Mouse (Mus musculus) left cerebral cortex, postnatal 10 days (tissue): ENCODE measurements around the gene Chst11. TPM values are rescaled to one million over a fixed set of nuclear protein-coding genes. Genes with fewer than 3 reads are reported as not detected.
A peak's percentile ranks its signal among the peaks of the same experiment; 100 is the strongest.
"Not testable (repeated sequence)": the region's sequence is repeated elsewhere in the genome, so short reads cannot be mapped to it uniquely, and the experiment has no call there.

Experiments used
- DNase-seq, 2 experiments: peaks; one replicate each; pipeline ENCODE4 v3.0.0; 2021 to 2022; ENCODE audit warnings: low spot score in 2 of 2, mixed read lengths in 1 of 2; ENCODE audit errors: extremely low spot score in 1 of 2
- intact Hi-C: fragments of 180-260 bp; cut with DNase I; formaldehyde crosslinking; loops from one replicate; pipeline ENCODE4 v1.15.1; 2025
- total RNA-seq, 2 experiments: library from RNA; stranded (reverse); gene quantifications; 2 replicates each; pipeline ENCODE4 v1.2.3; 2021

The Chst11 gene
- total RNA-seq, 2 experiments from 2014 or later, result 27.3 to 27.8 TPM

DNA sequence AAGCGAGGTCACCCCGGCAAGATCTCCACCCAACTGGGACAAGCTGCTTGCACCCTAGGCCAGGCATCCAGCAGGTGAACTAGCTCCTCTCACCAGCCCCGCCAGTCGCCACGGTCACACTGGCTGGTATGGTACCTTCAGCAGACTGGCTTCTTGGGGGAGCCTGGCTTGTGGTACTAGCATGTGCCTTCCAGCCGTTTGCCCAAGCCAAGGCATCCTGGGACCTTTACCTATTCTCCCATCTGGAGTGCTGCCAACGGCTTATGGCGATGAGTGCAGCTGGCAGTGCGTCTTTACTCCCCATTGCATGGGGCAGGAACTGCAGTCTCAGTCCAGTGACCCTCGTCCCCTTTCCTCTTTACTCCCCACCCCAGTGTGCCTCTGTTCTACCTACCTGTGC, 133.7 kb downstream of the Chst11 start:
- intact Hi-C loops, result no loop called here
- DNase-seq, result no peak

DNA sequence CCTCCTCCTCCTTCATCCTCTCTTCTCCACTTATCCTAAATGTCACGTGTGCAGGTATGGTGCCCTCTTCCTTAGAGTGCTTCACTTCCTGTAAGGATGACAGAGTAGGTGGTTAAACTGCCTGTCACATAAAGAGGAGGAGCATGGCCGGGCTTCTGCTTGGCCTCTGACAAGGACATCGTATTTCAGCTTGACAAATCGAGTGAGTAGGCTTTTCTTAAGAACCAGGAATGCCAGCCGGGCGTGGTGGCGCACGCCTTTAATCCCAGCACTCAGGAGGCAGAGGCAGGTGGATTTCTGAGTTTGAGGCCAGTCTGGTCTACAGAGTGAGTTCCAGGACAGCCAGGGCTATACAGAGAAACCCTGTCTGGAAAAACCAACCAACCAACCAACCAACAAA, 134.2 kb downstream of the Chst11 start:
- DNase-seq, intact Hi-C loops: not testable (repeated sequence)

DNA sequence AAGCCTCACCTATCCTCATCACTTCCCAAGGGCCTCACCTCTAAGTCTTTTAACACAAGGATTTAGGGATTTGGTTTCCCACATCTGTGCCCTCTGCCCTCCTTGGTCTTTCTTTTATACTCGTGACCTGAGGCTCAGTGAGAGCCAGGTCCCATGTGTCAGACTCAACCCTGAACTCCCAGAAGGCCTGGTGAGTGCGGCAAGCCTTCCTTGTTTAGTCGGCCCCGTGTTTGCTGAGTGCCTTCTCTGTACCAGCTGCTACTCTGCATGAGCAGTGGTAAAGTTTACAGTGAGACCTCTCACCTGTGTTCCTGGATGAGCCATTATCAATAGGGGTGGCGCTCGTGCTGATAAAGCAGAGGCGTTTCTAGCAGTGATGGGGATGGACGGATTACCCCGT, 134.6 kb downstream of the Chst11 start:
- intact Hi-C loops, result no loop called here
- DNase-seq, result no peak

DNA sequence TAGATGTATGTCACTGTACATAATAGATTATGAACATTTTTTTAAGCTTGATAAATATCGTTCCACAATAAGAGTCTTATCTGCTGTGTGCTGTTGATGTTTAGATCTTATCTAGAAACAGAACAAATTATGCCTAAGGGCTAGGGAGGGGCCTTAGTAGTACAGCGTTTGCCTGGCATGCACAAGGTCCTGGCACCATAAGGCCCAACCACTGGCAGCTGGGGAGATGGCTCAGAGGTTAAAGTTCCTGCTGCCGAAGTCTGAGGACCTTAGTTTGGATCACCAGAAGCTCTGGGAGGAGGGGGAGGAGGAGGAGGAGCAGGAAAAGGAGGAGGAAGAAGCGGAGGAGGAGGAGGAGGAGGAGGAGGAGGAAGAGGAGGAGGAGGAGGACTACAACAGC, 135.6 kb downstream of the Chst11 start:
- no peak for DNase-seq
- intact Hi-C loops, result no loop called here

DNA sequence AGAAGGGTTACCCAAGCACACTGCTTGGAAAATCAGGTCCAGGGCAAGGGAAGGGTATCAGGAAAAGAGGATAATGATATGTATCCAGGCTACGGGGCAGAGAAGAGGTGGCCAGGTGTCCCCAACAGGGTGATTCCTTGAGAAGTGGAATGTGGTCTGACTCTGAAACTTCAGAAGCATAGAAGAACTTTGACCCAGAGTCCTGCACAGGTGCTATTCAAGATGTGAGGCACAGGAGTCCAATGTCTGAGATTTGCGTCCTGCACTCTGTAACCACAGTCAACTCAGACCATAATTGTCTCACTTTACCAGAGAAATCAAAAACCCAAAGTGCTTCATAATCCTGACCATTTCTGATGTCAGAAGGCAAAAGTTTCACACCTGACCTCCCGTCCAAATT, 139.3 kb downstream of the Chst11 start:
- no peak for DNase-seq
- intact Hi-C loops, result no loop called here

DNA sequence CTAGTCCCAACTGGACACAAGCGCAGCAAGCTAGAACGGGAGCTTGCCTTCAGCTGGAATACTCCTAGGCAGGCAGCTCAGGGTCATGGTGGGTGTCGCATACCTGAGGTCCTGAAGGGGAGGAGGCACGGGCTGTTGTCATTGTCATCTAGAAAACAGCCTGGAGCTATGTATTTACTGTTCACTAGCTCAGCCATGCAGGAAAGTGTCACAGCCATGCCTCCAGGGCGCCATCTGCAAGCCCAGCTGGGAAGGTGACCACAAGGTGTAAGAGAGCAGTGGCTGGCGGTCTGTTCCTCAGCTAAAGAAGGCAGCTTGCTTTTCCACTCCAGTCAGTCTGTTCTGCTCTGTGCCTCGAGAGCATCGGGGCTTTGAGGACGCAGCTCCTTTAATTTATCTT, 141.1 kb downstream of the Chst11 start:
- DNase-seq, result no peak
- intact Hi-C loops, result no loop called here

DNA sequence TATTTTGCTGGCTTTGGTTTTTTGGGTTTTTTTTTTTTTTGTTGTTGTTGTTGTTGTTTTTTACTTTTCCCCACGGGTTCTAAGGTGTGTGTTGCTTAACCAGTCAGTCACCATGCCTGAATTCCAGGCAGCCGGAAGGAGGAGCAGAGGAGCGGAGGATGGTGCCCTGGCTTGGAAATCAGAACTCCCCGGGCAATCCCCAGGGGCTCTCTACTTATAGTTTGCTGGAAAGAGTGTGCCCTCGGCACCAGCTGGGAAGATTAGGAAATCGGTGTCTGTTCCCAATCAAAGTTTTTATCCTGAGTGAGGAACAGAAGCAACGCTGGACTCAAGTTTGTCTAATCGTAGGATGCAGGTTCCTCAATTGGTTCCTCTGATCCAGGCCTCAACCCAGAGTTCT, 143.1 kb downstream of the Chst11 start:
- no peak for DNase-seq
- intact Hi-C loops, result no loop called here

DNA sequence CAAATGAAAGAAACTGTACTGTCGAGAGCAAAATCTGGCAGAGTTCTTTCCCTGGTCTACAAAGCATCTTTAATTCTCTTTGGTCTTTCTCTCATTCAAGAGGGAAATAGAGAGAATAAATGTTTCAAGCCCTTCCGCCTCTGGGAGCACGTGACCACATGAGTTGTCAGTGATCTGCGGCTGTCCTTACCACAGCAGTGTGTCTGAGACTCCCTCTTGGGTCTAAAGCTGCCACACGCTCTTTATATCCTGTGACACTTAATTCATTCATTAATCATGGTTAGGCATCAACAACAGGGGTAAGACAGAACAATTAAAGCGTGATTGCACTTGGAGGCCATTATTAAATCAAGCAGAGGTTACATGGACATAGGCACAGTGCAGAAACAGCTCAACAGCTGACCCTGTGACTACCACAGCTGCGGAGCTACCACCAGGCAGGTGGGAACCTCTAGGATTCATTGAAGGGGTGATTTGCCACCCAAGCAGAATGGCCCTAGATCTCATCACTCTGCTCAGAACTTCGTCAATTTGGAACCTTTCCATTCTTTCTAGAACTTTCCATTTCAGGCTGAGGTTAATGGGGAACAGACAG, 144.4 kb downstream of the Chst11 start:
- intact Hi-C loops, result no loop called here
- no peak for DNase-seq

DNA sequence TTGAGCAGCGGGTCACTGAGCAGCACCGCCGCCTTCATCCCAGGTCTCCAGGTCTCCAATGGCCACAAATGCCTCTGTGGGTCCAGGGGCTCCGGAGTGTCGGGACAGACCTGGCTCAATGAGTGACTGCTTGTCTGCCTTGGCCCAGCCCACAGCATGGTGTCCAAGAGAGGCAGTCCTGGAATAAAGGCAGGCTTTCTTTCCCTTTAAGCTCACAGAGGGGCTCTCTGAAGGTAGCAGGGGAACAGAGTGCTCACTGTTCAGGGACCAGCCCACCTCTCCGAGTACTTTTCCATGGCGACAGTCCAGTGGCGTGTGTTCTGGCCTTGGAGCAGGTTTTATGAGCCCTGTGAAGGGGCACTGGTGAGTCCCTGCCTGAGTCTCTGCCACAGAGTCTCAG, 145.3 kb downstream of the Chst11 start:
- intact Hi-C loops, result no loop called here

DNA sequence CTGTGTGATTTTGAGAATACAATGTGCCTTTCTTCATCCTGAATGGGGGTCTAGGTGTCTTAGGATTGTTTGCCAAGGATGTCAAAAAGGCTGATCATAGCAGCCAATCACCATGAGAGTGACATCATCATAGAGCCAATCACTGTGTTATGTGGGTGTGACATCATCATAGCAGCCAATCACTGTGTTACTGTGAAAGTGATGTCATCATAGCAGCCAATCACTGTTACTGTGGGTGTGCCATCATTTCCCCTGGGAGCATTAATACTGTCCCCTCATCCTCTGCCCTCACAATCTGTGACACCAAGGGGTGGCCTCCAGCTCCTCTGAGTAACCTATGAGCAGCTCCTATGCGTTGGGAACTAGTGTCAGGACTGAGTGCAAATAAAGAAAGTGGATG, 146.6 kb downstream of the Chst11 start:
- intact Hi-C loops, result no loop called here
- no peak for DNase-seq

More for the DNA sequence above, 145.3 kb downstream of the Chst11 start:
- DNase-seq, result no peak

DNA sequence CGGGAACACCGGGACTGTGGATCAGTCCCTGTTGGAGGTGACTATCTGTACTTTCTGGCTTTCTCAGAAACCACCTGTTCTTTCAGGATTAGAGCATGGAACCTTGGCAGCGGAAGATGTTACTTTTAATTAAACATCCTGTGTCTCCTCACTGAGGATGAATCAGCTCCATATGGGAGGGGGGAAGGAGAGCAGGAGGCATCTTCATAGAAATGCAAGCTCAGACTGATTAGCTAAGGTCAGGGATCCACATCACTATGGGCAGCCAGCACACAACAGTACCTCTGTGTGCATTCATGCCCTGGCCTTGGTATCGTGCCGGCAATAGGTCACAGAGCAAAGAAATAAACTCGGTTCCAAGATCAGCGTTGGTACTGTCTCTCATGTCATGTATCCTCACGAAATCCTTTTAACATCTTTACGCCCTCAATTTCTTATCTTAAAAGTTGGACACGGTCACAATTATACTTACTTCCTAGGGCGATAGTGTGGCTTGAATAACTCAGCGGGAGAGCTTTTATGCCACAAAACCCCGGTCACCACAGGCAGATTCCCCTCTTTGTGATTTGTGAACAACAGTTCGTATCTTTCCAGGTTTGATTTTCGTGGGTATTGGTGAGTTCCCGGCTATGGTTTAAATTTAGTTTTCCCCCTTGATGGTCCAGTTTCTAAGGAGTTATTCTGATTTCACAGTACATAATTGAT, 148.7 kb downstream of the Chst11 start:
- no peak for DNase-seq

DNA sequence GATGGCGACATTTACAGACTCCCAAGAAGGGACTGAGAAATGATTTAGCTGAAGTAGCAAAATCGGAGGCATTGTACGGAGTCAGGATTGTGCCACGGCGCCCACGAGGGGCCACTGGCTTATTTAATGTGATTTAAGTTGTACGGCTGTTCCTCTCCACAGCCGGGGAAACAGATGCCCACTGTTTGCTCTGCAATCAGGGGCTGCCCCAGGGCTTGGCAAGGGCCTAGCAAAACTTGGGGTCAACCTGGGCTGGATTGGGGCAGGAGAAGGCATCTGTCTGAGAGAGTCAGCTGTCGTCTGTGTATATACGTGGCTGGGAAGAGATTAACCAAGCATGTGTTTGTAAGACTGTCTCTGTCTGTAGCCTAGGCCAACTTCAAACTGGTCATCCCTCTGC, 149.6 kb downstream of the Chst11 start:
- intact Hi-C loops, result no loop called here
- no peak for DNase-seq

More for the DNA sequence above, 148.7 kb downstream of the Chst11 start:
- intact Hi-C loops, result no loop called here

DNA sequence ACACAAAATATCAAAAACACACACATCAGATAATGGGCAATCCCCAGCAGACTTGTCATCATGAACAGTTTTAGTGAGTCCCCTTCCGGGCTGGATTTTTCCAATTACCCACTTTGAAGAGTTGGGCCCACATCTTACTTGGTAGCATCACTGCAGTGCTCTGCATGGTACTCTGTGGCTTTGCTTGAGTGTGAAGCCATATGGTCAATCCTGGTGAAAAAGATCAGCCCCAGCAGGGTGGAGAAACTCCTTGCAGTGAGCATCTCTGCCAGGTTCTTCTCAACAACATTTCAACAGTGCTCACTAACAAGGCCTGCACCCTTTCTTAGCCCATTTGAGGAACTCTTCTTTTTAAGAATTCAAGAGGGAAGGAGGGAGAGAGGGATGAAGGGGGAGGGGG, 150.7 kb downstream of the Chst11 start:
- intact Hi-C loops, result no loop called here
- no peak for DNase-seq

DNA sequence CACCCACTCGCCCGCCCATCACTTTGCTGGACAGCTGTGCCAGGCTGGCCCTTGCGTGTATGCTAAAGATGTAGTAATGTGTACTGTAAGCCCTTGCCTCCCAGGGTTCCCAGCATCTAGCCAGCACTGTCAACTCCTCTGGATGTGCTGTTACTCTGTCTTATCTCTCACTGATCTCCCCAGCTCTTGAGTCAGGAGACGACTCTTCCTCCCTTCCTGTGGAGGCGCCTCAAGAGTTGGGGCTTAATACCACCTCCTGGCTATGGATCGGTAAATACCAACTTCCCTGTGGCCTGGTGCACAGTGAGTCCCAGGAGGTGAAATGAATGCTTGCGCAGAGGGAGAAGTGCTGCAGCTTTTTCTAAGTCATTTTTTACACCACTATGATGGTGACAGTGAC, 151.8 kb downstream of the Chst11 start:
- intact Hi-C loops, result no loop called here
- DNase-seq, result no peak

DNA sequence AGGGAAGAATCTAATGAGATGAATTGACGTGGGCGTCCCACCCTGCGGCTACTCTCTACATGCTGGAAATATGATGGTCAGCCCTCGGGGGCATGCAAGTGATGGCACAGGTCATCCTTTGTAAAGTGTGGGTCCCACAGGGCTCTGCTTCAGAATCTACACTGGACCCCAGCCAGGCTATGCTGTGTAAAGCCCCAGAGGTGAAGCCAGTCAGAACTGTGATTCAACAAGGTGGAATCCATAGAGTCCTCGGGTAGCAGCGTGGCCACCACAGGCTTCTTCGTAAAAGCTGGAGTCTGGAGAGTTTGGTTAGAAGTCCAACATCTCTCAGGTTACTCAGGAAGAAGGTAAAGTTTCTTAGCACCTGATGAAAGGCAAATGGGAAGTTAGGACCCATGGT, 154.0 kb downstream of the Chst11 start:
- intact Hi-C loops, result no loop called here
- no peak for DNase-seq

DNA sequence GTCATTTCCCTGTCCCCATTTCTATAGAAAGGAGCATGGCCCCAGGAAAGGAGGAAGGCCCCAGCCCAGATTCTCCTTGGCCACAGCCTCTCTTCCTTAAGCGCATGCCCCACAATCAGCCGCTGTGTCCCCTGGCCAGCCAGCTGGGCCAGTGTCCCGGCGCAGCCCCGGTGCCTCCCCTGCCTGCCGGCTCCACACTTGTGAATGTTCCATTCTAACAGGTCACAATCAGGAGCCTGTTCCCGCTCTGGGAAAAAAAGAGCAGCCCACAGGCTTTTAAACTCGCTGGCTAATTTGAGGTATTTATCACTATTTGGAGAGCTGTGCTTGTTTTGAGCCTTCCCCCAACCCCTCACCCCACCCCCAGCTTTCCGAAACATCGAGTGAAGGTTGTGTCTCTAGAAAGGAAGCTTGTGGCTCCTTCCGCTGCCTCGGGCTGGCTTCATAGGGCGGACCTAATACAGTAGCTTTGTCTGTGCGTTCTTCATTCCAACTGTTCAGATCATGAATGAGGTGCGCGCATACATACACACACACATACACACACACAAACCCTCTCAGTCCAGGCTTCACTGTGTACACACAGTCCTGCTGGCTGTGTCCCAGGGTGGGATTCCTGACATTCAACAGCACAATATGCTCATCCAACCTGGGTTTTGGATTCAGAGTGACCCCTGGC, 155.1 kb downstream of the Chst11 start:
- DNase-seq, result peak; percentile 66 to 77
- intact Hi-C loops, result no loop called here

DNA sequence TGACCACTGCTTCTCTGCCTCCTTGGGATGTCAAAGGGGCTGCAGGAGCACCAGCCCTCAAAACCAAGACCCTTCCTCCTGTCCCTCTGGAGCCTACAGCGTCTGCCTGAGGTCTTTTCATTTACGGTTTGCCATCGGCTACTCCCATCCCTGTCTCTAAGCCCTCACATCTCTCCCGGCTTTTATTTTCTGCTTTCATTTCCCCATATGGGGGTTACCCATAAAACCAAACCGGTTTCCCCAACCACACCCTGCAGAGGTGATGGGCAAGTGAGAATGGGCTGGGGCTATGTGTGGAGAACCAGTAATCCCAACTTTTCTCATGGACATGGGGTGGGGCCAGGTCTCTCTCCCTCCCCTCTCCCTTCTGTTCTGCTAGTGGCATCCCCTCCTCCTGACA, 156.1 kb downstream of the Chst11 start:
- intact Hi-C loops, result no loop called here

DNA sequence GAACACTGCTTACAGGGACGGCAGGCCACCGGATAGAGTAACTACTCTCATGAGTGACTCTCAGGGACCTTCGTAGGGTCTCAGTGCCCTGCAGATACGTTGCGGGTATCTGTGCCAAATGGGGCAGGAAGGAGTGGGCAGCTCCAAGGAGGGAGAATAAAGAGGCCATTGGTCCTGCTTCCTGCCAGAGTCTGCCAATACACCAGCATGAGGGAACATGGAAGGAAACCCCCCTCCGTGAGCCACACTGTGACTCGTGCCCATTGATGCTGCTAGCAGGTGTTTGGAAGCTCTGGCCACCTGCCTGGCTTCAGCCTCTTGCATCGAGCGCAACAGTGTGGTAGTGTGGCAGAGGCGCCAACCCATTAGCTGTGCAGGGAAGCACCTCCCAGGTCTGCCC, 157.8 kb downstream of the Chst11 start:
- intact Hi-C loops, result no loop called here
- DNase-seq, result peak; percentile 62 to 72

More for the DNA sequence above, 156.1 kb downstream of the Chst11 start:
- DNase-seq, result no peak

DNA sequence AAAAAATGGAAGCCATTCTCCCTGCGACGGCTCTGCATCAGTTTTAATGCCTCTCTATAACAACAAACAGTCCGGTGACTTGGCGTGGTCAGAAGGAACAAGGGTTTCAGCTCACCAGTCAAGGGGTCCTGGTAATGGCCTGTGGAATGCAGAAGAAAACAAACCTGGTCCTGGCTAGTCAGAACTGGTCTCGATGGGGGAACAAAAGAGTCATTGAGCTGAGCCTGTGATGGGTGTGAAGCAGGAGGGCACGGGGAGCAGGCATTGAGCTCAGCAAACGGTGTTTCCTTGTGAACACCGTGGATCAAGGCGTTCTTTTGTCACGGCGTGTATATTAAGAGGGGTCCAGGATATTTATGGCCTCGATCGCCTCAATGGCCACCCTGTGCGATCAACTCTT, 160.5 kb downstream of the Chst11 start:
- DNase-seq, result no peak
- intact Hi-C loops, result no loop called here
